Mouse (Mus musculus): ENCODE data around the gene Lrmp.

Gene Lrmp

DNA sequence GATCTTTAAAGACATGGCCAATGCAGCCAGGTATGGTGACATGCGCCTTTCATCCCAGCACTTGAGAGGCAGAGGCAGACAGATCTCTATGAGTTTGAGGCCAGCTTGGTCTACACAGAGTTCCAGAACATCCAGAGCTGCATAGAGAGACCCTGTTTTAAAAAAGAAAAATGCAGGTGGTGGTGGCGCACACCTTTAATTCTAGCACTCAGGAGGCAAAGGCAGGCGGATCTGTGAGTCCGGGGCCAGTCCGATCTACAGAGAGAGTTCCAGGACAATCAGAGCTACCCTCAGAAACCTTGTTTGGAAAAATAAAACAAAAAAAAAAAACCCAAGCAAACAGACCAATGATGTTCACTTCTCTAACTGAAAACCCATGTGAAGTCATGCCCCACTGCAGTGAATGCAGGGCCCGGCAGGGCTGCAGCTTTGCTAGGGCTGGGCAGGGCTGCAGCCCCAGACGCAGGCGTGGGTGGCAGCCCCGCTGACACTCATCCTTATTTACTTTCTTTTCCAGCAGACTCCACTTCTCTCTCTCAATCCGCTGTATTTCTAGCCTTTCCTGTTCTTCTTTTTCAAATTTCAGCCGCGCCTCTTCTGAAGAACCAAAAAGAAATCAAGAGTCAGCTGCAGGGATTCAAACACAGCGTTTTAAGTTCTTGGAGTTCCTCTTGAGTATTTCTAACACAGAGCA, 87.1 kb downstream of the Lrmp start:
- DNase-seq (ENCODE audit: low spot score): no peak

DNA sequence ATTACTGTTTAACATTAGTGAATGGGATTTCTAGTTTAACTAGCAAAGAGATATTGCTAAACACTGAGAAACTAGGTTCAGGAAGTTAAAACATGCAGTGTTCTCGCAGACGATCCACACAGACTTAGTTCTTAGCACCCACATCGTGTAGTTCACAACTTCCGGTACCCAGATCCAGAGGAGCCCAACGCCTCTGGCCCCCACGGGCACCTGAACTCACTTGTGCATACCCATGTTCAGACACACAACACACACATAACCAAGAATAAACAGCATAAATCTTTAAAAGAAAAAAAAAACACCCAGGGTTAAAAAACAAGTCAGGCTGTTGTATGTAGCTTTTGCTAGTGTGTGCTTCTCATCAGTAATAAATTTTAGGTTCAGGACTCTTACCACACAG, 89.0 kb downstream of the Lrmp start:
- no peak for DNase-seq (ENCODE audit: low spot score)

DNA sequence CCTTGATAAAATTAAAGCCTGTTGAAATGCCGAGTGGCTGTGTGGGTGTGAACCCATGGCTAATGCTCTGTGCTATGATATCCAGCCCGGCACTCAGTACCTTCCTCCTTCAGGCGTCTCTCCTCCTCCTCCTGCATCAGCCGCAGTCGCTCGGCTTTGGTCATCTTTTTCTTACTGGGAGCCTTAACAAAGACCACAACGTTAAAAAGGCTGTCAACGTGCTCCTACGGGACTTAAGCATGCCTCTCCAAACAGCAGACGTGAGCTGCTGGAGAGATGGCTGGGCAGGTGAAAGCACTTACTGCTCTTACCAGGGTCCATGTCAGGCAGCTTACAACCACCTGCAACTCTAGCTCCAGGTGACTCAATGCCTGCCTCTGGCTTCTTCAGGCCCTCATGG, 89.7 kb downstream of the Lrmp start:
- no peak for DNase-seq (ENCODE audit: low spot score)

DNA sequence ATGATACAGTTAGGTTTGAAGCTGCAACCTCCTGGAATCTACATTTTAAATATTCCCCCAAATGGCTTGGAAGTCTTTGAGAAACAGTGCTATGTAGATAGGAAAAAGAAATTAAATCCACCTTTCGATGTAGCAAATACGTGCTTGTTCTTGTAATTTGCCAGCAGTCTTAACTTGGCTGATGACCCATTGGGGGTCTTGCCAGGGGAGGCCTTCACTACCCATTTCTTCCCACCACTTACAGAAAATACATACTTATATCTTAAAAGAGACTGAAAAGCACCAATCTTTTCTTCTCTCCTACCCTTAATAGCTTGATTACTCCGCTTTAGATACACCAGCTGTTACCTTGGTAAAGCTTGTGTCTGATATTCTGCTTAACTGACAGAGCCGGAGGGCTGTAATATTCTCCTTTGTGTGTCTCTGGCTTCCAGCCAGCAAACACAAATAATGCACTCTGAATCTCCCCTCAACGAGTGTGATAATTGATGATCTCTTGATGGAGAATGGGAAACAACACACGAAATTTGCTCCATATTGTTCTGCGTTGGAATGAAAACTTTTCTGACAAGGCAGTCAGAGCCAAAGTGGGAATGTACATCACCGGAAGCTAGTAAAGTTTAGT, 94.7 kb downstream of the Lrmp start:
- DNase-seq (ENCODE audit: low spot score): no peak

DNA sequence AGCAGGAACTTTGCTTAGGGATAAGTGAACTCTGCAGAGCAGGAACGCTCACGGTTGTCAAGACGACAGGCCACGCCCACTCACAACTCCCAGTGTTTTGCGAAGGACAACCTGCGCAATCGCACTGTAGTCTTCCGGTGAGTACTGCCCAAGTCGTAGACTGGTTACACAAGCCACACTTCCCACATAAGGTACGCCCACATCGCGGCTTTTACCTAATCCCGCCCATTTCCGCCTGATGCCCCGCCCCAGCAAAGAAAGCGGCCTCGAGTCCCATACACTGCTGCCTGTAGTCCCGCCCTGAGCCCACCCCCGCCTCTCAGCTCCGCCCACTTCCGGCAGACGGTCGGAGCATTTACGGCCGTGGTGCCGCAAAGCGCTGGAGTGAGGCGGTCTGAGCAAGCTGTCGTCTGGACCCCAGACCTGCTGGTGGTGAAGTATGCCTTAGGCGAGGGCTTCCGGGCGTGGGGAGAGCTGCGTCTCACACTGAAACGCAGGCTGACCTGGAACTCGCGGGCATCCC, 95.4 kb downstream of the Lrmp start, which contains the start of the genes Casc1 and Etfrf1:
Gene Casc1 (minus strand): TSS at position 190 of the 523 bp plus-strand sequence.
Gene Etfrf1 (plus strand): TSS at position 319 of the 523 bp plus-strand sequence.
- peak; percentile 100 for DNase-seq (ENCODE audit: low spot score)

DNA sequence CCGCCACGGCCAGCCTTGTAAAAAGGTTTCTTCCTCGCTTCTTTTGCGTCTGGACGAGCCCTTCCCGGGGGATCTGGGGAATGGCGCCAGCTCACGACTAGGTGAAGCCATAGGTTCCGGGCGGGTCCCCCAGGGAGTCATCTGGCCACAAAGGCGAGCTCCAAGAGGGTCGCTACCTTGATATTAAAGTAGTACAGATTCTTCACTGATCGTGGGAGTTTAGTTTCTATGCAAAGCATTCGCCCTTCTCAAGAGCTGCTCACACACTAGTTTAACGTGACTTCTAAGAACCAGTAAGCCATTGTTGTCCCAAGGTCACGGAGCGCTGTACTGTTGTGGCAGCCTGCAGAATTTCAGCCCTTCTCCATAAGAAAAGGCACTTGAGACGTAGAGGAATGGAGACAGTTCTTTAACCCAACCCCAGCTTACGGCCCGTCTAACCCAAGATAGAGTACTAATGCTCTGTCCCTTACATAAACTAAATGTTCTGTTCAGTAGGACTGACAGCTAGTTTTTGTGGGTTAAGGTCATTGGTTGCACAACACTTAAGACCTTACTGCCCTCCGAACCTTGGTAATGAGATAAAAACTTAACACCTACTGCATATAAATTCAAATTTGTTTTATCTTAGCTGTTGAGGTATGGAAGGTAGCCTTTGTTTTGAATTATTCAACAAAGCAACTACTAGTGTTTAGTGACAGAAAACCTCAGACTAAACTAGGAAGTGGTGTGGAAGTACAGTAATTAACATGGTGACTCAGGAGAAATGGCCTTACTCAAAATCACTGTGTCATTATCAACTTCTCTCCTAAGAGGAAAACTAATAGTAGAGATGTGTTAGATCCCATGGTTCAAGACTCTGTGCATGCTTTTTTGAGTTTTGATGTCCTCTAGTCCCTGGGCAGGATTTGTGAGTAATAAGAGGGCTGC, 96.2 kb downstream of the Lrmp start:
- no peak for DNase-seq (ENCODE audit: low spot score)

DNA sequence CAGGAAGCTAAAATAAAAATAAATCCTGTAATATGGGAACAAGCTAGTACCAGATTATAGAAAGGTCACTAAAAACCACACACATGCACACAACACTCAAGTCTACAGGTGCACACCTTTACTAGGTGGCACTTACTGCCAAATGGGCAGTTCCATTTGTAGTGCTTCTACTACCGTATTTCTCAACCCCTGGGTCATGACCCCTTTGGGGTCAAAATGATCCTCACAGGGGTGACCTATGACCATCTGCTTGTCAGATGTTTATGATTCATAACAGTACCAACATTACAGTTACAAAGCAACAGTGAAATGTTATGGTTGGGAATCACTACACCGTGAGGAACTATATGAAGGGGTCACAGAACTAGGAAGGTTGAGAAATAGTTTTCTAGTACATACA, 98.5 kb downstream of the Lrmp start:
- no peak for DNase-seq (ENCODE audit: low spot score)

DNA sequence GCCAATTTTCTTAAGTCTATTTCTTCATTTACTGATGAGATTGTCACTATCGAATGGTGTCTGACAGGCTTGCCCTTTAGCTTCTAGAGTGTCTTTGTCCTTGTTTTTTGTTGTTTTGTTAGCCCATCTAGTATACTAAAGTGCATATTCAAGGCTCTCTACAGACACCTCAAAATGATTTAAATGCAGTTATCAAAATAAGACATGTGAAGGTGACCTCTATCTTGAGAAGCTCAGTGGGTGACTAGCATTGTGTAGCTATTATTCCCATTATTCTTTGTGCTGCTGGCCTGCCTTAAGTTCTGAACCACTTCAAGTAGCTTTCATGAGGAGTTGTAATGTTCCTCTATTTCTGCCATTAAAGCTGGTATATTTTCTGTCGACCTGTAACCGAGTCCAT, 100.4 kb downstream of the Lrmp start:
- no peak for DNase-seq (ENCODE audit: low spot score)

DNA sequence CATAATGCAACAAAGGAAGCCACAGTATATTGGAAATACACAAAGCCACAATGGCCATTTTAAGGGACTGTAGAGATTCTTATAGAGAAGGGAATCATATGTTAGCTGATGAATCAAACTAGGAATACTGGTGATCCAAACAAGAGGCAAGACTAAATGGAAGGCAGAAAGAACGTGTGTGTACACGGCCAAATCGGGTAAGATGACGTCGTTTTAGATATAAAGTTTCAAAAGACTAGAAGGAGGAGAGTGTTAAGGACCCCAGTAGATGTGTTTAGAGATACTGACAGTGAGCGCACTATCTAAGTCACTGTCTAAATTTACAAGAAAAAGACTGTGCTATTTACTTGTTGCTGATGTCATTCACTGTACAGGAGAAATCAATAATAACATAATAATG, 108.8 kb downstream of the Lrmp start:
- DNase-seq (ENCODE audit: low spot score): no peak
